ENCODE assay signal across 14 mouse cellular contexts in the genomic region with DNA sequence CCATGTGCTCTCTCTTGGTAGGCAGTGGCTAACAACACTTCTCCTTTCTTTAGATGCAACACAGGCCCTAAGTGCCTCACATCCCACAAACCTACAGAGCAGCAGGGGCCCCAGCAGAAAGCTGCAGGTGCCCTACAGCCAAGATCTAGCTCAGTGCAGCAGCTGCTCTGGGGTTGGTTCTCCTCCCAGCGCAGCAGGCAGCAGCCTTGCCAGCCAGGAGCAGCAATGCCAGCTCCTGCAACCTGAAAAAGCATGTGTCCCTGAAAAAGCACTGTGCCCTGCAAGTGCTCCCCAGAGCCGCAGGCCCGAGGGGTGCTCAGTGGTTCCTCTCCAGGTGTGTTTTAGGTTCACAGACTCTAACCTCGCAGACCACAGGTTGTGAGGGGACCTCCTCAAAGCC. TPM values are rescaled to one million over a fixed set of nuclear protein-coding genes. Genes with fewer than 3 reads are reported as not detected.
A peak's percentile ranks its signal among the peaks of the same experiment; 100 is the strongest.
DNase-seq lines count a peak whose midpoint lies in the region; ATAC-seq and TF ChIP-seq lines count a peak whose summit lies in the region.
"Had no signal": no experiment of that assay in that cellular context is flagged by ENCODE, and none has a peak within 500 bp of the region (broad histone marks: within the 10 kb centered on the region; RNA-seq: fewer than 3 reads in every experiment).

No protein-coding gene starts in this region.

- TF ChIP-seq EP300 in stomach, postnatal 0 days (optimal IDR thresholded peaks at IDR 0.05), result no peak

- H3K36me3 ChIP-seq in hindbrain, embryonic 13.5 days, result peaks cover 87% of the 10 kb centered on the region
- no peaks in the 10 kb centered on the region for H3K36me3 ChIP-seq in hindbrain, embryonic 11.5 days (ENCODE audit: control insufficient read depth, insufficient read depth, low read length)
- H3K36me3 ChIP-seq in stomach, embryonic 16.5 days (ENCODE audit: control insufficient read depth, insufficient read depth, low read length), result no peaks in the 10 kb centered on the region
- H3K36me3 ChIP-seq in stomach, postnatal 0 days (ENCODE audit: control insufficient read depth, insufficient read depth, low read length), result 0 out of 2 replicates have a peak, but pooled peaks cover 5% of the 10 kb centered on the region
- H3K36me3 ChIP-seq in midbrain, postnatal 0 days (ENCODE audit: insufficient read depth, low read length), result peaks cover 52% of the 10 kb centered on the region

- 91% methylated on average over 4 of the region's 4 CpGs for WGBS in hindbrain, embryonic 13.5 days
- WGBS in hindbrain, embryonic 11.5 days, result 92% methylated on average over 4 of the region's 4 CpGs
- WGBS in stomach, embryonic 16.5 days, result 93% methylated on average over 4 of the region's 4 CpGs
- WGBS in stomach, postnatal 0 days, result 98% methylated on average over 4 of the region's 4 CpGs
- 85% methylated on average over 4 of the region's 4 CpGs for WGBS in midbrain, postnatal 0 days

- no peak overlapping the region for H3K4me3 ChIP-seq in hindbrain, embryonic 13.5 days
- no peak overlapping the region for H3K4me3 ChIP-seq in hindbrain, embryonic 11.5 days (ENCODE audit: low read depth, low read length)
- no peak overlapping the region for H3K4me3 ChIP-seq in stomach, embryonic 16.5 days (replicated peaks; ENCODE audit: low read length)
- no peak overlapping the region for H3K4me3 ChIP-seq in stomach, postnatal 0 days (ENCODE audit: low read depth, low read length)
- no peak overlapping the region for H3K4me3 ChIP-seq in midbrain, postnatal 0 days (ENCODE audit: low read depth, low read length)
- H3K4me3 ChIP-seq: limb, embryonic 15.5 days had no signal

- H3K4me1 ChIP-seq in hindbrain, embryonic 13.5 days (replicated peaks), result 0 out of 2 replicates have a peak, but pooled peaks cover 3% of the 10 kb centered on the region
- H3K4me1 ChIP-seq in hindbrain, embryonic 11.5 days (replicated peaks; ENCODE audit: control insufficient read depth, insufficient read depth, low read length), result no peaks in the 10 kb centered on the region
- no peaks in the 10 kb centered on the region for H3K4me1 ChIP-seq in stomach, embryonic 16.5 days (ENCODE audit: control insufficient read depth, insufficient read depth, low read length)
- H3K4me1 ChIP-seq in stomach, postnatal 0 days (replicated peaks; ENCODE audit: control insufficient read depth, insufficient read depth), result no peaks in the 10 kb centered on the region
- H3K4me1 ChIP-seq in midbrain, postnatal 0 days (ENCODE audit: insufficient read depth, low read length), result 0 out of 2 replicates have a peak, but pooled peaks cover 3% of the 10 kb centered on the region

- no peak for TF ChIP-seq CTCF in stomach, postnatal 0 days (IDR thresholded peaks at IDR 0.05; ENCODE audit: low read depth)
- TF ChIP-seq CTCF in midbrain, postnatal 0 days (IDR thresholded peaks at IDR 0.05), result no peak

- H3K4me2 ChIP-seq in hindbrain, embryonic 13.5 days, result no peak overlapping the region
- H3K4me2 ChIP-seq in hindbrain, embryonic 11.5 days (replicated peaks; ENCODE audit: low read depth, low read length), result no peak overlapping the region
- no peak overlapping the region for H3K4me2 ChIP-seq in stomach, embryonic 16.5 days (ENCODE audit: low read depth, low read length)
- no peak overlapping the region for H3K4me2 ChIP-seq in stomach, postnatal 0 days (replicated peaks; ENCODE audit: low read depth)
- H3K4me2 ChIP-seq in midbrain, postnatal 0 days (ENCODE audit: low read depth, low read length, poor library complexity, severe bottlenecking), result no peak overlapping the region
- H3K4me2 ChIP-seq: limb, embryonic 15.5 days had no signal

- H3K9me3 ChIP-seq in hindbrain, embryonic 13.5 days, result no peaks in the 10 kb centered on the region
- no peaks in the 10 kb centered on the region for H3K9me3 ChIP-seq in hindbrain, embryonic 11.5 days (ENCODE audit: control insufficient read depth, low read length)
- H3K9me3 ChIP-seq in stomach, embryonic 16.5 days (replicated peaks; ENCODE audit: control insufficient read depth, low read length), result no peaks in the 10 kb centered on the region
- no peaks in the 10 kb centered on the region for H3K9me3 ChIP-seq in stomach, postnatal 0 days (ENCODE audit: control insufficient read depth, low read length)
- H3K9me3 ChIP-seq in midbrain, postnatal 0 days (ENCODE audit: low read length), result no peaks in the 10 kb centered on the region
- H3K9me3 ChIP-seq: limb, embryonic 15.5 days had no signal

- H3K27me3 ChIP-seq in hindbrain, embryonic 13.5 days, result no peaks in the 10 kb centered on the region
- H3K27me3 ChIP-seq in hindbrain, embryonic 11.5 days (ENCODE audit: control insufficient read depth, insufficient read depth, low read length), result no peaks in the 10 kb centered on the region
- H3K27me3 ChIP-seq in stomach, embryonic 16.5 days (ENCODE audit: control insufficient read depth, insufficient read depth, low read length), result no peaks in the 10 kb centered on the region
- no peaks in the 10 kb centered on the region for H3K27me3 ChIP-seq in stomach, postnatal 0 days (ENCODE audit: control insufficient read depth, insufficient read depth, low read length)
- H3K27me3 ChIP-seq in midbrain, postnatal 0 days (ENCODE audit: insufficient read depth, low read length), result no peaks in the 10 kb centered on the region
- H3K27me3 ChIP-seq: limb, embryonic 15.5 days had no signal

- DNase-seq in hindbrain, embryonic 11.5 days (ENCODE audit: low spot score), result no peak
- DNase-seq in stomach, postnatal 0 days (ENCODE audit: low spot score), result no peak
- peak; percentile 83 to 88 for DNase-seq in cerebellum, postnatal 10 days
- DNase-seq in midbrain, postnatal 0 days (ENCODE audit: low spot score), result peak; percentile 13
- DNase-seq in right cerebral cortex, postnatal 25 days, result no peak
- DNase-seq in embryo, embryonic 9.5 days (ENCODE audit: extremely low spot score), result no peak
- DNase-seq: adrenal gland, postnatal 25 days; heart, adult 11 months; lung, postnatal 10 days; thymus, postnatal 14 days had no signal

- peak overlapping the region; percentile 53 for H3K9ac ChIP-seq in hindbrain, embryonic 13.5 days
- H3K9ac ChIP-seq in hindbrain, embryonic 11.5 days (ENCODE audit: low read depth, low read length), result no peak overlapping the region
- H3K9ac ChIP-seq in stomach, embryonic 16.5 days (ENCODE audit: low read length), result peak overlapping the region; percentile 13; the same call in 1 of the 2 replicates
- H3K9ac ChIP-seq in stomach, postnatal 0 days (ENCODE audit: low read length), result no peak overlapping the region
- peak overlapping the region; percentile 40; the same call in 1 of the 2 replicates for H3K9ac ChIP-seq in midbrain, postnatal 0 days (replicated peaks; ENCODE audit: low read length, poor library complexity, severe bottlenecking)

- ATAC-seq in hindbrain, embryonic 13.5 days (ENCODE audit: low FRiP score), result 0 out of 2 replicates have a peak, but pooled peaks have one; percentile 2
- ATAC-seq in hindbrain, embryonic 11.5 days (ENCODE audit: low FRiP score), result no peak
- ATAC-seq in stomach, embryonic 16.5 days (ENCODE audit: insufficient read depth, low FRiP score), result no peak
- no peak for ATAC-seq in stomach, postnatal 0 days (ENCODE audit: low FRiP score, low TSS enrichment)
- no peak; the same call in 1 of the 2 replicates for ATAC-seq in midbrain, postnatal 0 days (ENCODE audit: low FRiP score)

- 0 out of 2 replicates have a peak overlapping the region, but pooled peaks have one; percentile 73 for H3K27ac ChIP-seq in hindbrain, embryonic 13.5 days
- no peak overlapping the region for H3K27ac ChIP-seq in hindbrain, embryonic 11.5 days (ENCODE audit: low read depth, low read length)
- H3K27ac ChIP-seq in stomach, embryonic 16.5 days (ENCODE audit: low read length), result no peak overlapping the region
- H3K27ac ChIP-seq in stomach, postnatal 0 days (replicated peaks), result no peak overlapping the region
- peak overlapping the region; percentile 80 for H3K27ac ChIP-seq in midbrain, postnatal 0 days (ENCODE audit: low read depth, low read length)
- H3K27ac ChIP-seq: kidney, postnatal 0 days had no signal

RNA-seq across cellular contexts. Expression of a gene that starts 13.5 kb away (rescaled TPM):
- 18.4 and 19.1 TPM in 2 replicates for polyA plus RNA-seq in hindbrain, embryonic 13.5 days (2015; fragmentation: Nextera tagmentation; extraction: Ambion mirVana)
- 19.6 and 22.6 TPM in 2 replicates for polyA plus RNA-seq in hindbrain, embryonic 11.5 days (2014; fragmentation: Nextera tagmentation; extraction: Ambion mirVana)
- 23.3 and 23.5 TPM in 2 replicates for polyA plus RNA-seq in stomach, embryonic 16.5 days (2015; fragmentation: Nextera tagmentation; extraction: Ambion mirVana)
- polyA plus RNA-seq in stomach, postnatal 0 days (2015; fragmentation: Nextera tagmentation; extraction: Ambion mirVana), result 17.9 and 20.0 TPM in 2 replicates
- total RNA-seq in midbrain, postnatal 0 days (2014; rRNA removed), result 87.6 and 88.0 TPM in 2 replicates
- 30.1 and 31.4 TPM in 2 replicates for polyA plus RNA-seq in midbrain, postnatal 0 days (2015; fragmentation: Nextera tagmentation; extraction: Ambion mirVana)

RNA-seq across cellular contexts. Expression of a gene that starts 45.1 kb away (rescaled TPM):
- polyA plus RNA-seq in hindbrain, embryonic 13.5 days (2015; fragmentation: Nextera tagmentation; extraction: Ambion mirVana), result 58.6 and 61.6 TPM in 2 replicates
- polyA plus RNA-seq in hindbrain, embryonic 11.5 days (2014; fragmentation: Nextera tagmentation; extraction: Ambion mirVana), result 59.0 and 59.1 TPM in 2 replicates
- polyA plus RNA-seq in stomach, embryonic 16.5 days (2015; fragmentation: Nextera tagmentation; extraction: Ambion mirVana), result 35.1 and 41.9 TPM in 2 replicates
- polyA plus RNA-seq in stomach, postnatal 0 days (2015; fragmentation: Nextera tagmentation; extraction: Ambion mirVana), result 18.7 and 19.7 TPM in 2 replicates
- total RNA-seq in midbrain, postnatal 0 days (2014; rRNA removed), result 64.8 and 76.5 TPM in 2 replicates
- polyA plus RNA-seq in midbrain, postnatal 0 days (2015; fragmentation: Nextera tagmentation; extraction: Ambion mirVana), result 64.0 and 66.5 TPM in 2 replicates

RNA-seq across cellular contexts. Expression of a gene that starts 45.3 kb away (rescaled TPM):
- 32.8 and 33.3 TPM in 2 replicates for polyA plus RNA-seq in hindbrain, embryonic 13.5 days (2015; fragmentation: Nextera tagmentation; extraction: Ambion mirVana)
- 32.2 and 34.0 TPM in 2 replicates for polyA plus RNA-seq in hindbrain, embryonic 11.5 days (2014; fragmentation: Nextera tagmentation; extraction: Ambion mirVana)
- polyA plus RNA-seq in stomach, embryonic 16.5 days (2015; fragmentation: Nextera tagmentation; extraction: Ambion mirVana), result 17.2 and 19.0 TPM in 2 replicates
- polyA plus RNA-seq in stomach, postnatal 0 days (2015; fragmentation: Nextera tagmentation; extraction: Ambion mirVana), result 11.0 and 11.2 TPM in 2 replicates
- total RNA-seq in midbrain, postnatal 0 days (2014; rRNA removed), result 22.5 and 25.4 TPM in 2 replicates
- polyA plus RNA-seq in midbrain, postnatal 0 days (2015; fragmentation: Nextera tagmentation; extraction: Ambion mirVana), result 35.2 and 35.7 TPM in 2 replicates

Comparison
In these comparisons a context has a peak if more than half of its experiments do, and no peak if none do; other contexts are left out.
1. H3K27ac ChIP-seq: peak in hindbrain, embryonic 13.5 days (single experiment) and midbrain, postnatal 0 days (single experiment); none in hindbrain, embryonic 11.5 days (single experiment), stomach, embryonic 16.5 days (single experiment) and stomach, postnatal 0 days (single experiment).
2. H3K9ac ChIP-seq: peak in hindbrain, embryonic 13.5 days (single experiment), stomach, embryonic 16.5 days (single experiment) and midbrain, postnatal 0 days (single experiment); none in hindbrain, embryonic 11.5 days (single experiment) and stomach, postnatal 0 days (single experiment).
3. DNase-seq: peak in cerebellum, postnatal 10 days (2 of 2) and midbrain, postnatal 0 days (single experiment); none in hindbrain, embryonic 11.5 days (single experiment), stomach, postnatal 0 days (single experiment), right cerebral cortex, postnatal 25 days (single experiment) and embryo, embryonic 9.5 days (single experiment).